Mouse (Mus musculus): ENCODE measurements around the gene Sel1l3.

Gene Sel1l3

DNA sequence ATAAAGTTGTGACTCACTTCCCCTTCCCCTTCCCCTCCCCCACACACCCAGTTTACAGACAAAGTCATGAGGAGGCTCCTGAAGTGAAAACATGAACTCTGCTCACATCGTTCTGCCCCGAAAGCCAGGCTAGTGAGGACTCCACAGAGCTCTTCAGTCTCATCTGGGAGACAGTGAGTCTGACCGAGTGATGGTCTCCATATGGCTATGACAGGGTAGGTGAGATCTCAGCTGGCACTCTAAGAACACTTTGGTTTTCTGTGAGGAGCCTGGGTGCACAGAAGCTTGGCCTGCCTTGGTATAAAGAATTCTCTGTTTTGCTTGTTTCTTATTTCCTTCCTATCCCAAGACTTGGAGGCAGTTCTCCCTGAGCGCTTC lies 67.1 kb downstream of the Sel1l3 start:
- TF ChIP-seq GATA4 (IDR thresholded peaks at IDR 0.05; ENCODE audit: insufficient replicate concordance, low read length): no peak

- no peak for TF ChIP-seq GATA4 (IDR thresholded peaks at IDR 0.05; ENCODE audit: insufficient replicate concordance, low read length)
Measured at GRCm38 (mm10) chr5:53146049-53146683, 67.6 kb downstream of the Sel1l3 start.

DNA sequence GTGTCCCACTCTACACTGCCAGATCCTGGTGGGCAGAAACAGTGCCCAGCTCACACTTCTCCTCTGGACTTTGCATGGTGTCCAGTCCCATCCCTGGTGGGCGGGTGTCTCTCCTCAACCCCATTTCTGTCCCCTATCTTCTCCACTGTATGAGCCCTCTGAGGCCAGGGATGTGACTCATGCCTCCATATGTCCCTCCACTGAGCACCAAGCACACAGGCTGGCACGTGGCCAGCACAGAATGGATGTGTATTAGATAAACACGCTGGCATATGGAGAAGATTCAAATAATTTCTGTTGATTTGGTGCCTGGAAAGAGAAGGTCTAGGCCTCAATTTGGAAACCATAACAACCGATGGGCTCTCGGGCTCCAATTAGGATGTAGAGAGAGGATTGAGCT lies 71.1 kb downstream of the Sel1l3 start:
- TF ChIP-seq GATA4 (IDR thresholded peaks at IDR 0.05; ENCODE audit: insufficient replicate concordance, low read length): no peak

DNA sequence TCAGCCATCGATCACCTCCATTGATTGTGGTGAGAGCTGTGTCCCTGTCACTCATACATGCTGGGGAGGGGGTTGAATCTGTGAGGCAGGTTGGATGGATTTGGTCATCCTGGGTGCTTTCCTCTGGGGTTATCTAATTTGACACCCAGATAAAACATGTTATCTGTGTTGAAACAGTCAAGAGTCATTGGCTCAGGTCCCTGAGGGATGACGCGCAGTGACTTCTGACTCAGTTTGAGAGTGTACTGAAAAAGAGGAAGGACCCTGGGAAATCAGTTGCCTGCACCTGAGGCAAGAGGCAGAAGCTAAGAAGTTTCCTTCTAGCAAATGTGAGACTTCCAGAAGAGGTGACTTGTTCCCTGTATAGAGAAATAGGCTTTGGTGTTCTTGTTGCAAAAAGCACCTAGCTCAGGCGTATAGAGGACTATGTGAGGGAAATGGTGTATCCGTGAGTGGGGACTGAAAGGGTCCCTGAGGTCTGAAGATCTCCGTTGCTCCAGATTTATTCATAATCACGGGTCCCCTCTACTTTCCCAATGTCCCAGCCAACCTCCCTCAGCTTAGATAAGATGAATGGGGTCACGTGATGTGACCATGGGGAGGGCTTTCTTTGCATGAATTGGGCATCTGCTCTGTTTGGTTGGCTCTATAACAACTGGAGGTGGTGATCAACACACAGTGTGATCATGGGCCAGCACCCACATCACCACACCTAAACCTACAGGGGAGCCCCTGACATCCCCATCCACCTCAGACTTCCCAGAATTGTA lies 73.4 kb downstream of the Sel1l3 start:
- TF ChIP-seq GATA4 (IDR thresholded peaks at IDR 0.05; ENCODE audit: insufficient replicate concordance, low read length): no peak

DNA sequence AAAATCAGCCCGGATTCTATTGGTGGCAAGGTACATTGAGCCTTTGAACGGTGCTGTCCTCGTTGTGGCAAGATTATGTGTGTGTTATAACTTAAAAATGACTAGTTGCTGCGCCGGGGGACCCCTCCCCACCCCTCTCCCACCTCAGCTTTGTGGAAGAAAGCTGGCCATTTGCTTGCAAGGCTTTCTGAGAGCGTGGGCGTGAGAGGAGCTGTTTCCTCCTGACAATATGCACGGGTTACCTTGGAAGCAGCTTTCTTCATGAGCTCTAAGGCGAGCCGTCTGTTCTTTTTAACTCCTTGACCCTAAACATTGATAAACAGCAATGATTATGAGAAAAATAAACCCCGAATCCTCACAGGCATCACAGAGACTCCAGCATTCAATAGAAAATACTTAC lies 74.2 kb downstream of the Sel1l3 start:
- TF ChIP-seq GATA4 (IDR thresholded peaks at IDR 0.05; ENCODE audit: insufficient replicate concordance, low read length): no peak

- no peak for TF ChIP-seq GATA4 (IDR thresholded peaks at IDR 0.05; ENCODE audit: insufficient replicate concordance, low read length)
Measured at GRCm38 (mm10) chr5:53139140-53139539, 74.6 kb downstream of the Sel1l3 start.

DNA sequence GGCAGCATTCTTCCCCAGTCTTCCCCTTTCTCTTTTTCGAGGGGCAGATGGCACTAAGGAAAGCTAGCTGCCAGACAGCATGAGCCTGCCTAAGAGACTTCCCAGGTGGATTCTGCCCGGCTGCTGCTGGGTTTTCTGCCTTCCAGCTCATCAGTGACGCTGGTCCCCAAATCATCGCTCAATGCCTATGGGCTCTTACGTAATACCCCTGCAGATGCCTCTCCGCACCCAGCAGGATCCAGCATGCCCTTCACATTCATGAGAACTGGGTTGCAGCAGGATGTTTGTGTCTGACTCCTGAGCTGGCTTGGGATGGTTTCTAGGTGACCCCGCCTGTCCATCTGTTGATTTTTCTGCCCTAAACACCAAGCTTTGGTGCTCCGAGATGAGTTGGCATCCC lies 75.7 kb downstream of the Sel1l3 start:
- TF ChIP-seq GATA4 (IDR thresholded peaks at IDR 0.05; ENCODE audit: insufficient replicate concordance, low read length): no peak

- no peak for TF ChIP-seq GATA4 (IDR thresholded peaks at IDR 0.05; ENCODE audit: insufficient replicate concordance, low read length)
Measured at GRCm38 (mm10) chr5:53135984-53136383, 77.7 kb downstream of the Sel1l3 start.

GRCm38 (mm10) chr5:53134003-53134402 lies 79.7 kb downstream of the Sel1l3 start:
- TF ChIP-seq GATA4 (IDR thresholded peaks at IDR 0.05; ENCODE audit: insufficient replicate concordance, low read length): no peak

GRCm38 (mm10) chr5:53124701-53125100 lies 89.0 kb downstream of the Sel1l3 start:
- no peak for TF ChIP-seq GATA4 (IDR thresholded peaks at IDR 0.05; ENCODE audit: insufficient replicate concordance, low read length)

DNA sequence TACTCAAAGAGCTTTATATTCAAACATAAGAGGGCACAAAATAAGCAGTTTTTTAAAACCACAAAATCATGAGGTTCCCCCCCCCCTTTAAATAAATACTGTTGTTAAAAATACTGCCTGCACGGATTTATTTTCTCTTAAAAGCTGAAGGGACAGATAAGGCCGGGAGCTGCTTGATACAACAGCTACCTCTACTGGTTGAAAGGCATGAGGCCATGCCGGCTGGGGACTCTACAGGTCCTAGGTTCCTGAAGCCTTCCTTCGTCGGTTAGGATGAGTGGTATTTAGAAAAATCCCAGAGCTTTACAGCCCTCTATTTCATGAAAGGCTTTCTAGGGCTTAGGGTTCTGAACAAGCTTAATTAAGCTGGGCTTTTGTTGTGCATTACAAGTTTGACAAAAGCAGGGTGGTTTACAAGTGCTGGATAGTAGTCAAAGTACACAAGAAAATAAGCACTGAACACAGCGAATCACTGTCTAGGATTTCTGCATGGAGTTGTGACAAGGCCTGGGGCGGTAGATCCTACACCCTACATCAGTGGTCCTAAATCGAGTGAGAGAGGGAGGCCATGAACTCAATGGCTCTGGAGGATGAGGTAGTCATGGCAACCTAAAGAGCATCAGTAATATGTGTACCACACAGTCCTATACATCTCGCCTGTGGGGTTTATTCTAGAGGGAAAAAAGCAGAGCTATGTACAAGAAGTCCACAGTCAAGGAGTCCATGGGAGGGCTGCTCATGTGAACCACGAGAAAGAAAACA lies 90.0 kb downstream of the Sel1l3 start:
- TF ChIP-seq GATA4 (IDR thresholded peaks at IDR 0.05; ENCODE audit: insufficient replicate concordance, low read length): no peak

- no peak for TF ChIP-seq GATA4 (IDR thresholded peaks at IDR 0.05; ENCODE audit: insufficient replicate concordance, low read length)
Measured at GRCm38 (mm10) chr5:53119689-53120088, 94.0 kb downstream of the Sel1l3 start.

DNA sequence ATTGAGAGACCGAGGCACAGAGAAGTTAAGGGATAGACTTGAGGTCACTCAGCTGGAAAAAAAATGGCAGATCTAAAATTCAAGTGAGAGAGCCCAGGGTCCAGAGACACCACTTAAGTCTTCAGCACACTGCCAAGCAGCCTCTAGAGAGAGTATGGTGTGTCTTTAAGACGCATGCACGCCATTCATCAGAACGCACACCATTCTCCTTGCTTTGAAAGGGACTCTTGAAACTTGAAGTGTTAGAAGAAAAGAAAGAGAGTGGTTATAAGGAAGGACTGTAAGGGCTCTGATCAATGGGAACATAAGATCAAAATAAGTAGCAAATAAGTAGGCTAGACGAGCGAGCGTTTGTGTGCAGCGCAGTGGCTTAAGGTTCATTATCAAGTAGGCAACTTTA lies 95.5 kb downstream of the Sel1l3 start:
- TF ChIP-seq GATA4 (IDR thresholded peaks at IDR 0.05; ENCODE audit: insufficient replicate concordance, low read length): no peak

GRCm38 (mm10) chr5:53114616-53115267 lies 99.0 kb downstream of the Sel1l3 start:
- TF ChIP-seq GATA4 (IDR thresholded peaks at IDR 0.05; ENCODE audit: insufficient replicate concordance, low read length): no peak

- no peak for TF ChIP-seq GATA4 (IDR thresholded peaks at IDR 0.05; ENCODE audit: insufficient replicate concordance, low read length)
Measured at GRCm38 (mm10) chr5:53112942-53113341, 100.8 kb downstream of the Sel1l3 start.
